Mouse (Mus musculus) heart, adult 2 months (tissue): ENCODE measurements at regions not wholly inside any gene's neighbourhood (a gene's known extent, or its start where the extent isn't known, plus 50 kb on each side); places are given as distances from the start of the nearest gene placed in this dataset.

Experiments
- DNase-seq, 2 experiments: peaks; one replicate each; pipeline ENCODE4 v3.0.0; 2021
- H3K27ac ChIP-seq: fragments of 200-600 bp; 2 replicates; pipeline ENCODE4 v1.8.1; 2022
- H3K27me3 ChIP-seq: fragments of 200-500 bp; 2 replicates; pipeline ENCODE4 v1.6.1; 2012; ENCODE audit warnings: mild to moderate bottlenecking, low read length, inconsistent platforms, mixed read lengths; ENCODE audit not compliant: control insufficient read depth, insufficient read depth
- H3K36me3 ChIP-seq: fragments of 200-500 bp; 2 replicates; pipeline ENCODE4 v1.6.1; 2012; ENCODE audit warnings: low read length, inconsistent platforms; ENCODE audit not compliant: control insufficient read depth, insufficient read depth
- H3K4me1 ChIP-seq: fragments of 200-500 bp; 2 replicates; pipeline ENCODE4 v1.6.1; 2011; ENCODE audit warnings: low read length; ENCODE audit not compliant: control insufficient read depth, insufficient read depth
- H3K4me3 ChIP-seq: fragments of 200-600 bp; 2 replicates; pipeline ENCODE4 v1.8.1; 2022
- H3K79me2 ChIP-seq: fragments of 200-500 bp; replicated peaks from 2 replicates; pipeline ENCODE4 v1.6.1; 2012; ENCODE audit warnings: mild to moderate bottlenecking, inconsistent platforms, low read length, moderate library complexity, mixed read lengths; ENCODE audit not compliant: control insufficient read depth, insufficient read depth
- H3K9ac ChIP-seq: fragments of 200-500 bp; 2 replicates; pipeline ENCODE4 v1.6.1; 2012; ENCODE audit warnings: low read depth, mild to moderate bottlenecking, control low read depth, inconsistent platforms, low read length, mixed read lengths
- CTCF ChIP-seq: fragments of 200-600 bp; IDR thresholded peaks from 2 replicates; pipeline ENCODE4 v1.8.1; 2022; ENCODE audit warnings: antibody characterized with exemption, mild to moderate bottlenecking, moderate library complexity
- EP300 ChIP-seq: fragments of 200-500 bp; IDR thresholded peaks from 2 replicates; pipeline ENCODE4 v1.6.1; 2011; ENCODE audit warnings: low read depth, low read length, control low read depth; ENCODE audit not compliant: insufficient read depth
- POLR2A ChIP-seq: fragments of 200-500 bp; IDR thresholded peaks from 2 replicates; pipeline ENCODE4 v1.6.1; 2011; ENCODE audit warnings: mild to moderate bottlenecking, low read depth, low read length, control low read depth; ENCODE audit not compliant: insufficient read depth
- WGBS: fragments of 180-500 bp; shearing (Covaris S2); methylation state at CpG from one replicate; pipeline ENCODE4 v1.1.7; 2018; 5-methylcytosine and 5-hydroxymethylcytosine counted together
- intact Hi-C: fragments of 180-260 bp; cut with DNase I; formaldehyde crosslinking; loops from one replicate; pipeline ENCODE4 v1.15.1; 2025

- H3K4me1 ChIP-seq, result no peaks in the 10 kb centered on the region
- WGBS, result 12% methylated on average over 1 of the region's 1 CpGs
Observed at GRCm38 (mm10) chr14:110276192-110276591, 478.8 kb downstream of the Slitrk6 start.

DNA sequence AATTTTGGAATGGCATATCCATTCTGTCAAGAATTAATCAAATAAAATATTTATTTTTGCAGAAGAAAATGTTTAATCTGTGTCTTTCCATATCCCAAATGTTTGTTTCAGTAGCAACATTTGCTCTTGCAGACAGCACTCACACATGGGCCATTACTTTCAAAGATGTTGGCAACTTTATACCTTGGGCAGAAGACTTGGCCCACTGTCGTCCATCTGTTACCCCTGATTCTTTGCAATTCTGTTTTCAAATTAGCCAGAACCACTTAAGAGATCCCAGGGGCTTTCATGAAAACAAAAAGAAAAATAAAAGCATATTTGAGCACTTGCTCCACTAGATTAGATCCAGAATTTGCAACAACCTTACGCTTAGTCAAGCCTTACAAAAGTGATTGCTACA lies 483.7 kb downstream of the Slitrk6 start:
- TF ChIP-seq CTCF, result no peak
- TF ChIP-seq EP300, result no peak
- TF ChIP-seq POLR2A, result no peak
- H3K27me3 ChIP-seq, result no peaks in the 10 kb centered on the region
- H3K4me1 ChIP-seq, result no peaks in the 10 kb centered on the region
- no peak overlapping the region for H3K27ac ChIP-seq
- H3K4me3 ChIP-seq, result no peak overlapping the region
- intact Hi-C loops, result no loop called here
- H3K79me2 ChIP-seq, result no peaks in the 10 kb centered on the region
- no peak for DNase-seq
- 72% methylated on average over 2 of the region's 2 CpGs for WGBS
- H3K9ac ChIP-seq, result no peak overlapping the region
- H3K36me3 ChIP-seq, result no peaks in the 10 kb centered on the region

More at GRCm38 (mm10) chr14:110276192-110276591, 478.8 kb downstream of the Slitrk6 start:
- intact Hi-C loops, result no loop called here
- TF ChIP-seq POLR2A, result no peak
- no peak for TF ChIP-seq CTCF
- no peak for TF ChIP-seq EP300
- H3K4me3 ChIP-seq, result no peak overlapping the region
- H3K36me3 ChIP-seq, result no peaks in the 10 kb centered on the region
- H3K9ac ChIP-seq, result no peak overlapping the region
- no peaks in the 10 kb centered on the region for H3K79me2 ChIP-seq
- H3K27ac ChIP-seq, result no peak overlapping the region
- H3K27me3 ChIP-seq, result no peaks in the 10 kb centered on the region
- no peak for DNase-seq

DNA sequence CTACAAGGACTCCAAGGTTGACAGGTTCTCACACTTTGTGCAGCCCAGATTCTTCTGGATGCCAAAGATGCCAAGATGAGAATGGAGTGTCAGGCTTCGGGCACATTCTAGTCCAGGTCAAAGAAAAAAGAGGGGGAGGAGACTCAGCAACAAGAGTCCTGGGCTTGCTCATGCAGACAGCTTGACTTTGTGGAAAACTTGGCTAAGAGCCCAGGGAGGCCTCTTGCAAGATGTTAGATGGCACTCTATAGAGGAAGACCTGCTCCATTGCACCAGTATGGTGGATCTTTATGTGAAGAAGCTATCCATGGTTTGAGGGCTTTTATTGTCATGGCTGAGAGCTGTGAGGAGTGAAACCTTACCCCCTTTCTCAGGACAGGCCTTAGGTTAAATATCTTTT lies 510.5 kb downstream of the Slitrk6 start:
- Histone ChIP-seq H3K4me3 (no peak overlapping the region), H3K9ac (no peak overlapping the region), H3K27ac (no peak overlapping the region), H3K36me3 (no peaks in the 10 kb centered on the region), H3K4me1 (no peaks in the 10 kb centered on the region), H3K27me3 (no peaks in the 10 kb centered on the region), H3K79me2 (no peaks in the 10 kb centered on the region)
- no peak for TF ChIP-seq EP300
- TF ChIP-seq CTCF, result no peak
- no peak for TF ChIP-seq POLR2A
- intact Hi-C loops, result no loop called here
- no peak for DNase-seq
- 44% methylated on average over 1 of the region's 1 CpGs for WGBS

DNA sequence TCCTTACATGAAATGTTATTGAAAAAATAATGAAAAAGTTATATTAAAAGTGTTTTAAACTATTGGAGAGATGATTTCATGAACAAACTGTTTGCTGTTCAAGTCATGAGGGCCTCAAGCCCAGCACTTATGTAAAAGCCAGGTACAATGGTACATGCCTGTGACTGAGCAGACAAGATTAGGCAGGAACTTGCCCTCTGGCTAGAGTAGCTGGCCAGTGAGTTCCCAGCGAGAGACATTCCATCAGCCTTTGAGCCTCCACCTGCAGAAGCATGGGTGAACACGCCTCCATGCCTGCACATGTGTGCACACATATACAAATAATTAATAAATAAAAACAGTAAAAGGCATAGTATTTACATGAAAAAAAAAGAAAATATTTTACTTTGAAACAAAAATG lies 511.4 kb downstream of the Slitrk6 start:
- no peak for TF ChIP-seq POLR2A
- no peak for TF ChIP-seq CTCF
- TF ChIP-seq EP300, result no peak
- no peaks in the 10 kb centered on the region for H3K4me1 ChIP-seq
- no peak overlapping the region for H3K27ac ChIP-seq
- no peak overlapping the region for H3K4me3 ChIP-seq
- H3K9ac ChIP-seq, result no peak overlapping the region
- no peaks in the 10 kb centered on the region for H3K27me3 ChIP-seq
- WGBS, result 65% methylated on average over 2 of the region's 2 CpGs
- no peaks in the 10 kb centered on the region for H3K36me3 ChIP-seq
- DNase-seq, result no peak
- intact Hi-C loops, result no loop called here
- no peaks in the 10 kb centered on the region for H3K79me2 ChIP-seq

DNA sequence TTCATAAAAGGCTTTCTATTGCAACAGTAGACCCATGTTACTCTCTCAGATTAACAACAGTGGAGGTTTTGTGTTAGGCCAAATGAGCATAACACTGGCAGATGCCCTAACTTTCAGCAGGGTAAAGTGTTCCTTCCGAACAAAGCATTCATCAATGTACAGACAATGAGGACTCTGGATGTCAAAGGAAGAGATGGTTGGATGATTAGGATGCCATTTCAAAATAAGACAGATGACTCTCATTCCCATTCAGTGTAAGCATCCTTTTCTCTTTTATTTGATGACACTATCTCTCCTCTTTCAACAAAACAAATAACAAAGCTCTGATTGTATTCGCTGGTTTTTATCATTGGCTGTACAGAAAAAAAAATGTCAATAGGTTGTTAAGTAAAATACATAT lies 516.1 kb downstream of the Slitrk6 start:
- H3K79me2 ChIP-seq, result no peaks in the 10 kb centered on the region
- H3K27ac ChIP-seq, result no peak overlapping the region
- H3K27me3 ChIP-seq, result no peaks in the 10 kb centered on the region
- no peak for DNase-seq
- TF ChIP-seq POLR2A, result no peak
- TF ChIP-seq EP300, result no peak
- H3K4me1 ChIP-seq, result no peaks in the 10 kb centered on the region
- no peak overlapping the region for H3K9ac ChIP-seq
- 68% methylated on average over 2 of the region's 2 CpGs for WGBS
- no peaks in the 10 kb centered on the region for H3K36me3 ChIP-seq
- no peak overlapping the region for H3K4me3 ChIP-seq
- intact Hi-C loops, result no loop called here

- Histone ChIP-seq H3K4me1 (no peaks in the 10 kb centered on the region), H3K79me2 (no peaks in the 10 kb centered on the region), H3K9ac (no peak overlapping the region), H3K4me3 (no peak overlapping the region), H3K36me3 (no peaks in the 10 kb centered on the region), H3K27ac (no peak overlapping the region), H3K27me3 (no peaks in the 10 kb centered on the region)
- no peak for TF ChIP-seq CTCF
- TF ChIP-seq EP300, result no peak
- TF ChIP-seq POLR2A, result no peak
- no peak for DNase-seq
- WGBS, result 71% methylated on average over 6 of the region's 6 CpGs
- intact Hi-C loops, result no loop called here
Observed at GRCm38 (mm10) chr14:110224678-110225446, 530.1 kb downstream of the Slitrk6 start.
